Mouse (Mus musculus): ENCODE results near the gene Pdhx. TPM values are rescaled to one million over a fixed set of nuclear protein-coding genes. Genes with fewer than 3 reads are reported as not detected.

Pdhx gene
- polyA plus RNA-seq, 1 experiment = not detected

DNA sequence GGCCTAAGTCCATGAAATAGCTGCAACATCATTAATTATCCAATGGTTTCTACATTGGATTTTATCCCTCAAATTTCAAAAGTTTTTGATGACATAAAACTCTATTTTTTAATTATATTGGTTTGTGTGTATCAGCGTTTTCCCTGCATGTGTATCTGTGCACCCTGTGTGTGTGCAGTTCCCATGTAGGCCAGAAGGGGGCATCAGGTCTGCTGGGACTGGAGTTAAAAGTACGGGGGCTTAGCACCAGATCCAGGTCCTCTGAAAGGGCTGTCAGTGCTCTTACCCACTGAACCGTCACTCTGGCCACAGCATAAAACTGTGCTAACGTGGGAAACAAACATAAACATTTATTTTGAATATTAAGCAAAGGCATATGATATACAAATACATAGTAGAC lies 14.8 kb upstream of the Pdhx start:
- H3K4me1 ChIP-seq (ENCODE audit: control insufficient read depth, insufficient read depth, low read length) = no peaks in the 10 kb centered on the region
- H3K27ac ChIP-seq (ENCODE audit: insufficient read depth, low read depth, low read length) = no peak overlapping the region
- TF ChIP-seq CTCF (IDR thresholded peaks at IDR 0.05; ENCODE audit: insufficient read depth, low read depth, low read length) = no peak
- TF ChIP-seq POLR2A (IDR thresholded peaks at IDR 0.05; ENCODE audit: insufficient read depth, low read depth, low read length) = no peak
- 96% methylated on average over 4 of the region's 4 CpGs for WGBS
- H3K4me3 ChIP-seq (ENCODE audit: insufficient read depth, low read depth, low read length) = no peak overlapping the region

GRCm38 (mm10) chr2:103086432-103086831 lies 13.1 kb upstream of the Pdhx start:
- TF ChIP-seq POLR2A (IDR thresholded peaks at IDR 0.05; ENCODE audit: insufficient read depth, low read depth, low read length) (no peak), CTCF (IDR thresholded peaks at IDR 0.05; ENCODE audit: insufficient read depth, low read depth, low read length) (no peak)
- Histone ChIP-seq H3K4me1 (ENCODE audit: control insufficient read depth, insufficient read depth, low read length) (no peaks in the 10 kb centered on the region), H3K27ac (ENCODE audit: insufficient read depth, low read depth, low read length) (no peak overlapping the region), H3K4me3 (ENCODE audit: insufficient read depth, low read depth, low read length) (no peak overlapping the region)
- 9% methylated on average over 1 of the region's 1 CpGs for WGBS

- TF ChIP-seq POLR2A (IDR thresholded peaks at IDR 0.05; ENCODE audit: insufficient read depth, low read depth, low read length) = no peak
- TF ChIP-seq CTCF (IDR thresholded peaks at IDR 0.05; ENCODE audit: insufficient read depth, low read depth, low read length) = no peak
- WGBS = 74% methylated on average over 10 of the region's 10 CpGs
- H3K4me1 ChIP-seq (ENCODE audit: control insufficient read depth, insufficient read depth, low read length) = no peaks in the 10 kb centered on the region
- H3K4me3 ChIP-seq (ENCODE audit: insufficient read depth, low read depth, low read length) = no peak overlapping the region
- no peak overlapping the region for H3K27ac ChIP-seq (ENCODE audit: insufficient read depth, low read depth, low read length)
Observed at GRCm38 (mm10) chr2:103085633-103086032, 12.3 kb upstream of the Pdhx start.

- peaks cover 2% of the 10 kb centered on the region; the same call in 1 of the 2 replicates for H3K4me1 ChIP-seq (ENCODE audit: control insufficient read depth, insufficient read depth, low read length)
- 53% methylated on average over 5 of the region's 5 CpGs for WGBS
- H3K27ac ChIP-seq (ENCODE audit: insufficient read depth, low read depth, low read length) = no peak overlapping the region
- H3K4me3 ChIP-seq (ENCODE audit: insufficient read depth, low read depth, low read length) = no peak overlapping the region
- TF ChIP-seq POLR2A (IDR thresholded peaks at IDR 0.05; ENCODE audit: insufficient read depth, low read depth, low read length) (no peak), CTCF (IDR thresholded peaks at IDR 0.05; ENCODE audit: insufficient read depth, low read depth, low read length) (no peak)
Observed at GRCm38 (mm10) chr2:103084451-103084850, 11.1 kb upstream of the Pdhx start.

- WGBS = 77% methylated on average over 7 of the region's 7 CpGs
- Histone ChIP-seq H3K4me3 (ENCODE audit: insufficient read depth, low read depth, low read length) (no peak overlapping the region), H3K27ac (ENCODE audit: insufficient read depth, low read depth, low read length) (no peak overlapping the region), H3K4me1 (ENCODE audit: control insufficient read depth, insufficient read depth, low read length) (peaks cover 2% of the 10 kb centered on the region; the same call in 1 of the 2 replicates)
- no peak for TF ChIP-seq CTCF (IDR thresholded peaks at IDR 0.05; ENCODE audit: insufficient read depth, low read depth, low read length)
- no peak for TF ChIP-seq POLR2A (IDR thresholded peaks at IDR 0.05; ENCODE audit: insufficient read depth, low read depth, low read length)
Observed at GRCm38 (mm10) chr2:103082853-103083252, 9.5 kb upstream of the Pdhx start.

- Histone ChIP-seq H3K4me1 (ENCODE audit: control insufficient read depth, insufficient read depth, low read length) (peaks cover 2% of the 10 kb centered on the region; the same call in 1 of the 2 replicates), H3K27ac (ENCODE audit: insufficient read depth, low read depth, low read length) (no peak overlapping the region), H3K4me3 (ENCODE audit: insufficient read depth, low read depth, low read length) (no peak overlapping the region)
- WGBS = 84% methylated on average over 5 of the region's 5 CpGs
- no peak for TF ChIP-seq CTCF (IDR thresholded peaks at IDR 0.05; ENCODE audit: insufficient read depth, low read depth, low read length)
- no peak for TF ChIP-seq POLR2A (IDR thresholded peaks at IDR 0.05; ENCODE audit: insufficient read depth, low read depth, low read length)
Observed at GRCm38 (mm10) chr2:103081706-103082105, 8.4 kb upstream of the Pdhx start.

- Histone ChIP-seq H3K27ac (ENCODE audit: insufficient read depth, low read depth, low read length) (no peak overlapping the region), H3K4me3 (ENCODE audit: insufficient read depth, low read depth, low read length) (no peak overlapping the region), H3K4me1 (ENCODE audit: control insufficient read depth, insufficient read depth, low read length) (peaks cover 2% of the 10 kb centered on the region; the same call in 1 of the 2 replicates)
- 72% methylated on average over 6 of the region's 6 CpGs for whole genome bisulfite sequencing
- no peak for TF ChIP-seq POLR2A (IDR thresholded peaks at IDR 0.05; ENCODE audit: insufficient read depth, low read depth, low read length)
- TF ChIP-seq CTCF (IDR thresholded peaks at IDR 0.05; ENCODE audit: insufficient read depth, low read depth, low read length) = no peak
Observed at GRCm38 (mm10) chr2:103081117-103081516, 7.8 kb upstream of the Pdhx start.

DNA sequence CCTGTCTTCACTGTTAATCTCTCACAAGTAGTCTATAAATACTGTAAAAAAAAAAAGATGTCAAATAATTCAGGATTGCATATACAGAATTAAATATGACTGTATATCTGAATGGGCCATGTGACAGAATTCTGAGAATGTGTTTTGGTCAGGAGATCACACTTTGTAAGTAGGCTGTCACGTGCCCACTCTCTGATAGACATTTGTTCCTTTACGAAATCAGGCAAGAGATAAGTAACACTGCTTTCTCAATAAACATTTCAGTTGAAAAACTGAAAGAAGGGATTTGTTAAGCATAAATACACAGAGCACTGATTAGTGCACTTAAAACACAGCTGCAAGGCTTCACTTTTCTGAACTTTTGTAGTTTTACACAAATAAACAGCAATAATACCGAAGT lies 2.7 kb downstream of the Pdhx start:
- no peak overlapping the region for H3K27ac ChIP-seq (ENCODE audit: insufficient read depth, low read depth, low read length)
- H3K4me1 ChIP-seq (ENCODE audit: control insufficient read depth, insufficient read depth, low read length) = no peaks in the 10 kb centered on the region
- no peak for TF ChIP-seq POLR2A (IDR thresholded peaks at IDR 0.05; ENCODE audit: insufficient read depth, low read depth, low read length)
- no peak for TF ChIP-seq CTCF (IDR thresholded peaks at IDR 0.05; ENCODE audit: insufficient read depth, low read depth, low read length)
- no peak overlapping the region for H3K4me3 ChIP-seq (ENCODE audit: insufficient read depth, low read depth, low read length)
- WGBS = 54% methylated on average over 3 of the region's 3 CpGs

- H3K27ac ChIP-seq (ENCODE audit: insufficient read depth, low read depth, low read length) = no peak overlapping the region
- no peak overlapping the region for H3K4me3 ChIP-seq (ENCODE audit: insufficient read depth, low read depth, low read length)
- TF ChIP-seq POLR2A (IDR thresholded peaks at IDR 0.05; ENCODE audit: insufficient read depth, low read depth, low read length) = no peak
- no peak for TF ChIP-seq CTCF (IDR thresholded peaks at IDR 0.05; ENCODE audit: insufficient read depth, low read depth, low read length)
- no peaks in the 10 kb centered on the region for H3K4me1 ChIP-seq (ENCODE audit: control insufficient read depth, insufficient read depth, low read length)
- WGBS = 89% methylated on average over 5 of the region's 5 CpGs
Observed at GRCm38 (mm10) chr2:103069752-103070405, 3.4 kb downstream of the Pdhx start.
